Mouse (Mus musculus): ENCODE results near the gene Nufip2. TPM values are rescaled to one million over a fixed set of nuclear protein-coding genes. Genes with fewer than 3 reads are reported as not detected.
"Not testable (repeated sequence)": the region's sequence is repeated elsewhere in the genome, so short reads cannot be mapped to it uniquely, and the experiment has no call there.

The Nufip2 gene
- polyA plus RNA-seq (2015; fragmentation: Nextera tagmentation; extraction: Ambion mirVana), result 3.4 and 4.2 TPM in 2 replicates

DNA sequence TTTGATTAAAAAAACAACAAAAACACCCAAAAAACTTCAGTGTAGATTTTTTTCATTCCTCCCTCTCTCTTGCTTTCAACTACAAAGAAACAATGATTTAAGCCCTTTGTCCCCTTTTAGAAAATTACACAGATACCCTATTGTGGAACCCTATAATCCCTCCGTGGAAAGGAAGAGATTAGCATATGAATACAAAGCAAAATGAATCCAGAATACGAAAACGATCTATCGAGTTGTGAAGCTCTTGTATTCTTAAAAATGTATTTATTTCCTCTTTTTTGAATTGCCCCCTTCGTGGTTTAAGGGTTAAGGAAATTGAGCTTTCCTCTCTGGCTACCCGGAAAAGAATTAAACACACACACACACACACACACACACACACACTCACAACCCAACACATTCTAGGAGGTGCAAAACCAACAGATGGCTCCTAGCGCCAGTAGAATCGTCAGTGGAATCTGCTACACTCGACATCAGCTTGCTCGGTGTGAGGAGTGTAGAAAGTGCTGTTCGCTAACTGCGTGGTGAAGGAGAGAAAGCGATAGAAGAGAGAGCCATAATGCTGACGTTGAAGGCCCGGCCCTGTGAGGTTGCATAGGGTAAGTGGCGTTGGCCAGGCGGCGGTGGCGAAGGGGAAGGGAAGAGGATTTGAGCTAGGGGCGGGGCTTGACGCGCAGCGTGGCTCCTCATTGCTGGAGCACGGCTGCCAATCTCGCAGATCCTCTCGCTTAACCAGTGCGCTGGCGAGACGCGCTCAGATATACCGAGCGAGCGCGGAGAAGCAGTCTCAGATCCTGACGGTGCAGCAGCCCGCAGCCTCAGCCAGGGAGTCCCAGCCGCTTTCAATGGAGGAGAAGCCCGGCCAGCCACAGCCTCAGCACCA is at the start of gene Nufip2:
Gene Nufip2, plus strand, starts transcription at position 773 of the 883 bp plus-strand sequence.
- Histone ChIP-seq H3K4me2 (ENCODE audit: low read depth, low read length) (peak within 1 kb of the TSS; percentile 61), H3K36me3 (ENCODE audit: control insufficient read depth, insufficient read depth, low read length) (no peaks in the 10 kb centered on the region), H3K9ac (ENCODE audit: low read length) (peak within 1 kb of the TSS; percentile 93), H3K27me3 (ENCODE audit: control insufficient read depth, insufficient read depth, low read length) (no peaks in the 10 kb centered on the region), H3K27ac (ENCODE audit: low read length) (peak within 1 kb of the TSS; percentile 99), H3K4me1 (ENCODE audit: control insufficient read depth, insufficient read depth, low read length) (peaks cover 4% of the 10 kb centered on the region), H3K9me3 (replicated peaks; ENCODE audit: control insufficient read depth, low read length) (no peaks in the 10 kb centered on the region), H3K4me3 (replicated peaks; ENCODE audit: low read length) (peak within 1 kb of the TSS; percentile 99)
- ATAC-seq (ENCODE audit: insufficient read depth, low FRiP score), result peak; percentile 98
- WGBS, result under 1% methylated on average over 38 of the region's 38 CpGs

- ATAC-seq (ENCODE audit: insufficient read depth, low FRiP score), result no peak
- H3K9ac ChIP-seq (ENCODE audit: low read length), result no peak overlapping the region
- no peak overlapping the region for H3K4me2 ChIP-seq (ENCODE audit: low read depth, low read length)
- H3K36me3 ChIP-seq (ENCODE audit: control insufficient read depth, insufficient read depth, low read length), result no peaks in the 10 kb centered on the region
- H3K27ac ChIP-seq (ENCODE audit: low read length), result no peak overlapping the region
- no peak overlapping the region for H3K4me3 ChIP-seq (replicated peaks; ENCODE audit: low read length)
- no peaks in the 10 kb centered on the region for H3K27me3 ChIP-seq (ENCODE audit: control insufficient read depth, insufficient read depth, low read length)
- WGBS, result 73% methylated on average over 9 of the region's 9 CpGs
- no peaks in the 10 kb centered on the region for H3K9me3 ChIP-seq (replicated peaks; ENCODE audit: control insufficient read depth, low read length)
- H3K4me1 ChIP-seq (ENCODE audit: control insufficient read depth, insufficient read depth, low read length), result no peaks in the 10 kb centered on the region
These were observed 44.6 kb upstream of the Nufip2 start for GRCm38 (mm10) chr11:77641390-77641789.

- WGBS, result 79% methylated on average over 4 of the region's 4 CpGs
- H3K4me3 ChIP-seq (replicated peaks; ENCODE audit: low read length), result no peak overlapping the region
- no peak for ATAC-seq (ENCODE audit: insufficient read depth, low FRiP score)
- no peak overlapping the region for H3K4me2 ChIP-seq (ENCODE audit: low read depth, low read length)
- H3K36me3 ChIP-seq (ENCODE audit: control insufficient read depth, insufficient read depth, low read length), result no peaks in the 10 kb centered on the region
- H3K27me3 ChIP-seq (ENCODE audit: control insufficient read depth, insufficient read depth, low read length), result no peaks in the 10 kb centered on the region
- H3K9me3 ChIP-seq (replicated peaks; ENCODE audit: control insufficient read depth, low read length), result no peaks in the 10 kb centered on the region
- no peak overlapping the region for H3K27ac ChIP-seq (ENCODE audit: low read length)
- no peaks in the 10 kb centered on the region for H3K4me1 ChIP-seq (ENCODE audit: control insufficient read depth, insufficient read depth, low read length)
- no peak overlapping the region for H3K9ac ChIP-seq (ENCODE audit: low read length)
These were observed 40.5 kb upstream of the Nufip2 start for GRCm38 (mm10) chr11:77645481-77645880.

DNA sequence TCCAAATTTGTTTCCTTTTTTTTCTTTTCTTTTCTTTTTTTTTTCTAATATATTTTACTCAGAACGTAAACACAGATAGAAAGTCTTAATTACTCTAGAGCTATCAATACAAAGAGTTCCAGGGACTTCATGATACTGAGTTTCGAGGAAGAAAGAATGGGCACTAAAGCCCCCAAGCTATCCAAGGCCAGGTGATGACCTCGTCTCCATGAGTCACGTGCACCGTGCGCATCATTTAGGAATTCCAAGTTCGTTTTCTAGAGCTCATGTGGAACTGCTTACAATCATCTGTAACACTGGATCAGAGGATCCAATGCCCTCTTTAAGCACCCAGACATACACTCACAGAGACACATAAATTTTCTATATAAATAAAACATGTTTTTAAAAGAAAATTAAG is 37.1 kb upstream of the Nufip2 start:
- no peaks in the 10 kb centered on the region for H3K36me3 ChIP-seq (ENCODE audit: control insufficient read depth, insufficient read depth, low read length)
- H3K4me2 ChIP-seq (ENCODE audit: low read depth, low read length), result no peak overlapping the region
- H3K27ac ChIP-seq (ENCODE audit: low read length), result no peak overlapping the region
- no peaks in the 10 kb centered on the region for H3K4me1 ChIP-seq (ENCODE audit: control insufficient read depth, insufficient read depth, low read length)
- H3K9ac ChIP-seq (ENCODE audit: low read length), result no peak overlapping the region
- WGBS, result 63% methylated on average over 7 of the region's 7 CpGs
- ATAC-seq (ENCODE audit: insufficient read depth, low FRiP score), result no peak
- H3K4me3 ChIP-seq (replicated peaks; ENCODE audit: low read length), result no peak overlapping the region
- no peaks in the 10 kb centered on the region for H3K27me3 ChIP-seq (ENCODE audit: control insufficient read depth, insufficient read depth, low read length)
- H3K9me3 ChIP-seq (replicated peaks; ENCODE audit: control insufficient read depth, low read length), result no peaks in the 10 kb centered on the region

- no peak overlapping the region for H3K4me3 ChIP-seq (replicated peaks; ENCODE audit: low read length)
- H3K4me1 ChIP-seq (ENCODE audit: control insufficient read depth, insufficient read depth, low read length), result no peaks in the 10 kb centered on the region
- H3K27me3 ChIP-seq (ENCODE audit: control insufficient read depth, insufficient read depth, low read length), result no peaks in the 10 kb centered on the region
- no peak overlapping the region for H3K27ac ChIP-seq (ENCODE audit: low read length)
- no peak overlapping the region for H3K4me2 ChIP-seq (ENCODE audit: low read depth, low read length)
- H3K9me3 ChIP-seq (replicated peaks; ENCODE audit: control insufficient read depth, low read length), result no peaks in the 10 kb centered on the region
- no peaks in the 10 kb centered on the region for H3K36me3 ChIP-seq (ENCODE audit: control insufficient read depth, insufficient read depth, low read length)
- ATAC-seq (ENCODE audit: insufficient read depth, low FRiP score), result no peak
- WGBS, result 54% methylated on average over 6 of the region's 6 CpGs
- no peak overlapping the region for H3K9ac ChIP-seq (ENCODE audit: low read length)
These were observed 33.5 kb upstream of the Nufip2 start for GRCm38 (mm10) chr11:77652484-77652883.

GRCm38 (mm10) chr11:77653406-77654190 is 32.4 kb upstream of the Nufip2 start:
- WGBS, result 97% methylated on average over 4 of the region's 4 CpGs
- not testable (repeated sequence) for H3K4me2 ChIP-seq (ENCODE audit: low read depth, low read length); ATAC-seq (ENCODE audit: insufficient read depth, low FRiP score); H3K4me1 ChIP-seq (ENCODE audit: control insufficient read depth, insufficient read depth, low read length); H3K9ac ChIP-seq (ENCODE audit: low read length); H3K9me3 ChIP-seq (replicated peaks; ENCODE audit: control insufficient read depth, low read length); H3K36me3 ChIP-seq (ENCODE audit: control insufficient read depth, insufficient read depth, low read length); H3K27ac ChIP-seq (ENCODE audit: low read length); H3K4me3 ChIP-seq (replicated peaks; ENCODE audit: low read length); H3K27me3 ChIP-seq (ENCODE audit: control insufficient read depth, insufficient read depth, low read length)

DNA sequence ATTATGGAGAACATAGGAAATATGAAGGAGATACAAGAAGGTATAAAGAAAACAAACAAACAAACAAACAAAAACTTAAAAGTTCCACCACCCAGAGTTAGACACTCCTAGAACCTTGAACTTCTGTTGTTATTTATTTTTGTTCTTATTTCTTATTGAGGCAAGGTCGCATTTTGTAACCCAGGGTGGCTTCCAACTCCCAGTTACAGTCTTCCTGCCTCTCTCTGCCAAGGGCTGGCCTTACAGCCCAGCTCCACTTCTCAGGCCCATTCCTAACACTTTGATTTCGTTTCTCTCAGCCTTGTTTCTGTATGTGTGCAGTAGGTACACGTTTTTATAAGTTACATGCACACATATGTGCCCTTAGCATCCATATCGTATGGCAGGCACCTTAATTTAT is 26.0 kb upstream of the Nufip2 start:
- no peak overlapping the region for H3K4me3 ChIP-seq (replicated peaks; ENCODE audit: low read length)
- H3K27me3 ChIP-seq (ENCODE audit: control insufficient read depth, insufficient read depth, low read length), result no peaks in the 10 kb centered on the region
- WGBS, result 66% methylated on average over 4 of the region's 4 CpGs
- H3K27ac ChIP-seq (ENCODE audit: low read length), result no peak overlapping the region
- no peaks in the 10 kb centered on the region for H3K4me1 ChIP-seq (ENCODE audit: control insufficient read depth, insufficient read depth, low read length)
- no peak for ATAC-seq (ENCODE audit: insufficient read depth, low FRiP score)
- H3K36me3 ChIP-seq (ENCODE audit: control insufficient read depth, insufficient read depth, low read length), result no peaks in the 10 kb centered on the region
- H3K4me2 ChIP-seq (ENCODE audit: low read depth, low read length), result no peak overlapping the region
- no peak overlapping the region for H3K9ac ChIP-seq (ENCODE audit: low read length)
- no peaks in the 10 kb centered on the region for H3K9me3 ChIP-seq (replicated peaks; ENCODE audit: control insufficient read depth, low read length)

DNA sequence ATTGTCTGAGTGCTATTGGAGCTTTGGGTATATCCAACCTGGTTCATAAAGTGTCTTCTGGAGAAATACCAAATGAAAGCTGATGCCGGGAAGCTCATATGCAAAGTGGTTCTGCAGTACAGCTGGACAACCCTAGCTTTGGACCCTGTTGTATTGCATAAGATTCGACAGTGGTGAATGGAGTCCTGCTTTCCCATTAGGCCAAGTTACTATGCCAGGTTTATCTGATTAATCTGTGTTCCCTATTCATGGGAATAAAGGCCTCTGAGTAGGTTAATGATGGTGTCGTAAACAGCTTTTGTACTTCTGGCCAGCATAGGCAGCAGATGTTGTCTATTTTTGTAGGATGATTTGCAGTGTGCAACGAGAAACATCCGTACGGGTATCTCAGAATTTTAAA is 22.3 kb upstream of the Nufip2 start:
- no peak overlapping the region for H3K4me2 ChIP-seq (ENCODE audit: low read depth, low read length)
- no peak for ATAC-seq (ENCODE audit: insufficient read depth, low FRiP score)
- no peaks in the 10 kb centered on the region for H3K36me3 ChIP-seq (ENCODE audit: control insufficient read depth, insufficient read depth, low read length)
- H3K9ac ChIP-seq (ENCODE audit: low read length), result no peak overlapping the region
- H3K4me3 ChIP-seq (replicated peaks; ENCODE audit: low read length), result no peak overlapping the region
- H3K27ac ChIP-seq (ENCODE audit: low read length), result no peak overlapping the region
- H3K27me3 ChIP-seq (ENCODE audit: control insufficient read depth, insufficient read depth, low read length), result no peaks in the 10 kb centered on the region
- no peaks in the 10 kb centered on the region for H3K4me1 ChIP-seq (ENCODE audit: control insufficient read depth, insufficient read depth, low read length)
- no peaks in the 10 kb centered on the region for H3K9me3 ChIP-seq (replicated peaks; ENCODE audit: control insufficient read depth, low read length)
- WGBS, result 68% methylated on average over 6 of the region's 6 CpGs

GRCm38 (mm10) chr11:77664046-77664445 is 21.9 kb upstream of the Nufip2 start:
- WGBS, result 75% methylated on average over 8 of the region's 8 CpGs
- Histone ChIP-seq H3K27me3 (ENCODE audit: control insufficient read depth, insufficient read depth, low read length) (no peaks in the 10 kb centered on the region), H3K9me3 (replicated peaks; ENCODE audit: control insufficient read depth, low read length) (no peaks in the 10 kb centered on the region), H3K4me2 (ENCODE audit: low read depth, low read length) (no peak overlapping the region), H3K9ac (ENCODE audit: low read length) (no peak overlapping the region), H3K36me3 (ENCODE audit: control insufficient read depth, insufficient read depth, low read length) (no peaks in the 10 kb centered on the region), H3K4me3 (replicated peaks; ENCODE audit: low read length) (no peak overlapping the region), H3K27ac (ENCODE audit: low read length) (no peak overlapping the region), H3K4me1 (ENCODE audit: control insufficient read depth, insufficient read depth, low read length) (no peaks in the 10 kb centered on the region)
- no peak for ATAC-seq (ENCODE audit: insufficient read depth, low FRiP score)

Data from stomach, embryonic 16.5 days (tissue).